Mouse (Mus musculus): ENCODE results near the gene Pitpnm2.

Pitpnm2 gene

DNA sequence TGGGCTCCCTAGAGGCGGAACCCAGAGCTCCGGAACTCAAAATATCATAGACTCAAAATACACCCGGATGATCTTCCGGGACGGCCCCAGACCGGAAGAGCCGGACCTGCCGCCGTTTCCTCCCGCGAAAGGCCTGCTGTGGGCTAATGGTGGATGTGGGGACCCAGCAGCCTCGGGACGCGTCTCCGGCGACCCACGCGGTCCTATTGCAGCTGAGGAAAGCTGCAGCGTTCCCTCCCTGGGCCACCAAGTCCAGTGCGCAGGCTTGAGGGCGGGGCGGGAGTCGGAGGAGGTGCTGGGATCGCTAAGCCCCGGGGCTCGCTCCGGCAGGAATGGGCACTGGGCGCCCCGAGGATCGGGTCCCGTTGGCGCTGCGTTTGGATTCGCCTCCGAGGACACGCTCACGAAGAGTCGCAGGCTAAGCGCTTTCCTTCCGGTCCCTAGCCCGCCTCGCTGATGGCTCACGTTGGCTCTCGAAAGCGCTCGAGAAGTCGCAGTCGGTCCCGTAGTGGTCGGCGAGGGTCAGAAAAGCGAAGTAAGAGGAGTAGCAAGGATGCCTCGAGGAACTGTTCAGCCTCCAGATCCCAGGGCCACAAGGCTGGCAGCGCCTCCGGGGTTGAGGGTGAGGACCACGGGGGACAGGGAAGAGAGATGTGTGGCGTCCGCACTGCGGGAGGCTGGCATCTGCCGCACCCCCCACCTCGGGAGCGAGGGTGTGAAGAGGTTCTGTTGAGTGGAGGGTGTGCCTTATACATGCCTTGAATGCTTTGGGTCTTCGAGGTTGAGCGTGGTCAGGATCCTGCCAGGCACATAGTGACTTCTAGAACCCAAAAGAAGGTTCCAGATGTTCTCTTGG is 133.3 kb downstream of the Pitpnm2 start, which contains the start of gene Arl6ip4:
Arl6ip4 (plus strand) TSS at position 100 of the 856 bp plus-strand sequence.
- peak; percentile 80 for DNase-seq

DNA sequence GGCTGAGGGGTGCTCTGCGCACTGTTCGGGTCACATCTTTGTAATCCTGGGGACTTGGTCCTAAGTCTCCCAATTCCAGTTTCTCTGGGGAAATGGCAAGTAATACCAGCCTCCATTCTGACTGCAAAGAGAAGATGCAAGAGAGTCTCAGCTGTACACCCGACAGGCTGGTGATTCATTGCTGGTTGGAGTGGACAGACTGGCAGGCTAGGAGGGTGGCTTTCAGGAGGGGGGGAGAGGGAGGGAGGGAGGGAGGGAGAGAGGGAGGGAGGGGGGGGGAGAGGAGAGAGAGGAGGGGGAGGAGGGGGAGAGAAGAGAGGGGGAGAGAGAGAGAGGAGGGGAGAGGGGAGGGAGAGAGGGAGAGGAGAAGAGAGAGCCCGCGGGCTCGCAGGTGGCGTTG is 134.0 kb downstream of the Pitpnm2 start:
- DNase-seq = no peak

DNA sequence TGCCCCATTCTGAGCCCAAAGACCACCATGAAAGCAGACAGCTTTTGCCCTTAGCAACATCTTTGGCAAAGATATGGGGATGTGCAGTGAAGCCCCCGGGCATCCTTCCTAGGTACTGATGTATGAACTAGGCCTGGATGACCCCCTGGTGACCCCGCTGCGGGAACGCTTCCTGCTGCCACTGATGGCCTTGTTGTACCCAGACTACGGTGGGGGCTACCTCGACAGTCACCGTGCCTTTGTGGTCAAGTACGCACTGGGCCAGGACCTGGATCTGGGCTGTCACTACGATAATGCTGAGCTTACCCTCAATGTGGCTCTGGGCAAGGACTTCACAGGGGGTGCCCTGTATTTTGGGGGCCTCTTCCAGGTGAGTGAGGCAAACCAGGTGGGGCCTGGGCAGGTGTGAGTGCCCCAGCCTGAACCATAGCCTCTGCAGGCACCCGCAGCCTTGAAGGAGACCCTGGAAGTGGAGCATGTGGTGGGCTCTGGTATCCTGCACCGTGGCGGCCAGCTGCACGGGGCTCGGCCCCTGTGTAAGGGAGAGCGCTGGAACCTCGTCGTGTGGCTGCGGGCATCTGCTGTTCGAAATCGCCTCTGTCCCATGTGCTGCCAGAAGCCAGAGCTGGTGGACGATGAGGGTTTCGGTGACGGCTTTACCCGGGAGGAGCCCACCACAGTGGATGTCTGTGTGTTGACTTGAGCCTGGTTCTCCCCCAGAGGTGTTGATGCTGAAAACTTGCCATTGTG is 135.1 kb downstream of the Pitpnm2 start:
- DNase-seq = no peak

DNA sequence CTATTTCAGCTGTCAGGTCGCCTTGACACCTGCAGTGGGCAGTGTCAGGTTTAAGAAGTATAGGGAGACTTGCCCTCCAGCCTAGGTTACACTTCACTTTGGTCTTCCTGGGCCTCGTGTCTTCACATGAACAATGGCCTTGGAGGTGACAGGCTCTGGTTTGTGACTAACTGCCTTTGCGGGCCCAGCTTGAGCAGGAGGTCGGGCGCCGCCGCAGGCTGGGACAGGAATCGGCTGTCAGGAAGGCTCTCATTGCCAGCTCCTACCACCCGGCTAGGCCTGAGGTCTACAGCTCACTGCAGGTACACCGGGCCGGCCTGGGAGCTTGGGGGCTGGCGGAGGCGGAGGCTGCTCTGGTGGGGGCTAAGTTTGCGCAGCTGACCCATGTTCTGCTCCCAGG is 136.5 kb downstream of the Pitpnm2 start:
- peak; percentile 79 for DNase-seq

DNA sequence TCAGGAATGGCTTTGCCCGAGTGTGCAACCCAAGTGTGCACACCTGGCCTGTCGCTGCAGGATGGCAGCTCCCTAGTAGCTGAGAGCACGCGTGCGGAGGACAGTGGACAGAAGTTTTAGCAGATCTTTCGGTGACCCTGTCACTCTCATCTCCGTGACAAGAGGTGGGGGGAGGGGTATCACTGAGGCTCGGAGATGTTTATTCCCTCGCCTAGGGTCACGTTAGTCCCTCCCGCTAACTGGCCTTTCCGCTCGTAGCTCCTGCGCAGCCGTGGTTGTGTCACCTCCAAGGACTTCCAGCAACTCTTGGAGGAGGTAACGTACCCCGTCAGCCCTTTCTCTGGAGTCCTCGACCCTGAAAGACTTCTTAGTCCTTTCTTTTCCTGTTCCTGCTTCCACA is 137.0 kb downstream of the Pitpnm2 start:
- DNase-seq = no peak

DNA sequence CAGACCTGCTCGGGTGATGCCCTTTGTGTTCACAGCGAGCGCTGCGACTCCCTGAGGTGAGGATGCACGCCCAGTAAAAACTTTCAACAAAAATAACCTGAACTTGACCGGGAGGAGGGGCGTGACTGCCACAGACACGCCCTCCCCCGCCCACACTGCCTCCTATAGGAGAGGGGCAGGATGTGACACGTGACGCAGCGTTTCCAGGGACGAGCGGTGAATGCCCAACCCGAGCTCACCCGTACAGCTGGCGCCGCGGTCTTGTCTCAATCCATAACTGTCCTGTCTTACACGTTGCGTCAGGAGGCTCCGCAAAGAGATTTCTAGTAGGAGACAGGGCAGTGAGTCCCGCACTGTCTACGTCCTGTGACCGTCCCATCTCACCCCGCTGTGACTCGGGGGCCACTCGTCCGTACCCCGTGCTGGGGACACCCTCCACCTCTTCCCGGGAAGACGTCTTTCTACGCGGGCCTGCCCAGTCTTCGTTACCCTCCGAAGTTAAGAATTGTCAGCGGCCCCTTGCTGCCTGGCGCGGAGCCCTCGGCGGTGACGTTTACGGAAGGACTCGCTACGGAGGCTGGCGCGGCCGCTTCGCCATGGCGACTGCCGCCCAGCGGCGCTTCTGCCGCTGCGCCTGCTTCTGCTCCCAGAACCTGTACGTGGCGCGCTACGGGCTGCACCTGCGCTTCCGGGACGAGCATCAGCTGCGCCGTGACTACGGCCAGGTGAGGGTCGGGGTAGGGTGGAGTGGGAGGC is 137.6 kb downstream of the Pitpnm2 start, which contains the start of gene Ogfod2:
Ogfod2 (plus strand) TSS at position 556 of the 756 bp plus-strand sequence.
- DNase-seq = peak; percentile 94

DNA sequence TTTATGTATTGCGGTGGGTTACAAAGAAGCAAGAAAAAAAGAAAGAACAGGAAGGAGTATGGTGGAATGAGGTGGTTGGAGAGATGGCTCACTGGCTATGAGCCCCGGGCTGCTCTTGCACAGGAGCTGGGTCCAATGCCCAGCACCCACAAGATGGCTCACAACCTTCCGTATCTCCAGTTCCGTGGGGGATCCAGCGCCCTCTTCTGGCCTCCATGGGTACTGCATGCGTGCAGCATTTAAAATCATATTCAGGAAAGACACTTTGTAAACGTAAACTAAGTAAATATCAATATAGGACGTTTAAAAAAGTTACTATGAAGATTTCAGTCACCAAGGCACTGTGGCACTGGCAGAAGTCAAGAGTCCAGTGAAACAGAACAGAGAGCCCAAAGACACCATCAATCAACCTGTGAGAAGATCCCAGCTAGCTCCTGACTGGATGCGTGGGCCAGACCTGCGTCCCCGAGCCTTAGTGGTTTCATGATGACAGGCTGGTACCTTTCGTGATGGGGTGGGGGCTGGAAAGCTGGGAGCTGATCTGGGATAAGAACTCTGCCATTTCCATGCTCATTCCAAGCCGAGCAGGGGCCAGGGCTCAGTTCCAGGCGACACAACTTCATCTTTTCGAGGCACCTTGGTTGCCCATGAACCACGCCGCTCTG is 138.4 kb downstream of the Pitpnm2 start:
- DNase-seq = no peak

DNA sequence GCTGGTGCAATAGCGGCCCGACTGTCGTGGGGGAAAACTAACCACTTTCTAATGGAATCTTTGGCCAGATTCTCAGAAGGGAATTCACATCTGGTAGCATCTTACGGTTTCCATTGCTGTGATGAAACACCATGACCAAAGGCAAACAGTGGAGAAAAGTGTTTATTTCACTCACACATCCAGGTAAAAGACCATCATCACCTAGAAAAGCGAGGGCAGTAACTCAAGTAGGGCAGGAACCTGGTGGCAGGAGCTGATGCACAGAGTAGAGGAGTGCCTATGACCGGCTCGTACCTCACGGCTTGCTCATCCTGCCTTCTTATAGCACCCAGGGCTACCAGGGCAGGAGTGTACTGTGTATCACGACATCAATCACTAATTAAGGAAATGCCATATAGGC is 146.0 kb downstream of the Pitpnm2 start:
- DNase-seq = no peak

DNA sequence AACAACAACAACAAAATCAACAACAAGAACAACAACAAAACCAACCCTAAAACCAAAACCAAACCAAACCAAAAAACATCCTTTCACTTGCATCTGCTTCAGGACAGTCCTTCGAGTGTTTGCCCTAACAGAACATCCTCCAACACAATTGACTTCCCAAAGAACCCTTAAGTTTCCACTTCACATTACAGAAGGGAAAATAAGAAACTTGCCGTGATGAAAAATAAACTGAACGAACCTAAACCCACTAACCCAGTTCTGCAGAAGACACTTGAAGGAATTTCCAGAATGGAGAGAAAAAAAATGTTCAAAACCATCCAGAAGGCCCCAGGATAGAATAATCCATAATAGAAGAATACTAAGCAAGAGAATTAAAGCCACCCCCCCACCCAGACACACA is 146.5 kb downstream of the Pitpnm2 start:
- no peak for DNase-seq

DNA sequence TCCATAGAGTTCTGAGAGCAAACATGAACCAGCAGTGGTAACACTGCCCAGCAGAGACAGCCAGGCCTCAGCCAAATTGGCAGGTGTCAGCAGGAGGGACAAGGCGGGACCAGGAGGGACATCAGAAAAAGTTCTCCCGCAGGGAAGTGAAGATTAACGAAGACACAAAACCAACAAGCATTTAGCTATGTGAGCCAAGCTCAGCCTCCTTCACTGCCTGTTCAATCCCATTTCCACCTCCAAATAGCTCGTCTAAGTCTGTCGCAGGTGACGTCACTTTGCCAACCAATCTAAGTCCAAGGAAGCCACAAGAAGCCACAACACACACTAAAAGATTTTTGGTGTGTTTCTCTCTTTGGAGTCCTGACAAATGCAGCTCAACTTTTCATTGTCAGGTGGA is 147.2 kb downstream of the Pitpnm2 start:
- no peak for DNase-seq

DNA sequence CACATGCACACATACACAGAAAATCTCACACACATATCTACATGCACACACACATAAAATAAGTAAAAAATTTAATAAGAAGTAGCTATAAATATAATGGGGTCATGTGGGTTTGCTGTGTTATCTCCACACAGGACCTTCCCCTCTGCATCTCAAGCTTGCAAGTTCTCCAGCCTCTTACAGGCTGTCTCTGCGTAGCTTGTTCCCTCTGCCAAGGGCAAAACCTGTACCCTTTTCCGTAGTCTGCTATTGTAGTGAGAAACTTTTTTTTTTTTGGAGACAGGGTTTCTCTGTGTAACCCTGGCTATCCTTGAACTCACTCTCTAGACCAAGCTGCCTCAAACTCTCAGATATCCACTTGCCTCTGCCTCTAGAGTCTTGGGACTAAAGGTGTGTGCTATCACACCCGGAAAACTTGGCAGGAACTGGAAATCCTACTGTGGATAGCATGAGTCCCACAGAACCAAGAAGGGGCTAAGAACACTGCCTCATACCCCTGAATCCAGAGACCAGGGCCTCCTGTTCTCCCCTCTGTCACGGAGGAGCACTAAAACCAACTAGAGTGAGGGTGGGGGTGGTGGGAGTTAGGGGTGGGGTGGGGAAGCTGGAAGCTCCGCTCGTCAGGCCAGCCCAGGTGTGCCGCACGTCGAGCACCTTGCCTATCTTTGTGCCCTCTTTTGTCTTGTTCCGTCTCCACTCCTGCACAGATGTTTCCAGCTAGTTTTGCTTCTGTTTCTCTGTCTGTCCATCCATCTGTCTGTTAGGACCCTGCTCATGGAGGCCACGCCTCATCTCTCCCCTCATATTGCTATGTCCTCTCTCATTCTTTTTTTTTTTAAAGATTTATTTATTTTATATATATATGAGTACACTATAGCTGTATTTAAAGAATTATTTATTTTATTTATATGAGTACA is 149.2 kb downstream of the Pitpnm2 start:
- DNase-seq = no peak

DNA sequence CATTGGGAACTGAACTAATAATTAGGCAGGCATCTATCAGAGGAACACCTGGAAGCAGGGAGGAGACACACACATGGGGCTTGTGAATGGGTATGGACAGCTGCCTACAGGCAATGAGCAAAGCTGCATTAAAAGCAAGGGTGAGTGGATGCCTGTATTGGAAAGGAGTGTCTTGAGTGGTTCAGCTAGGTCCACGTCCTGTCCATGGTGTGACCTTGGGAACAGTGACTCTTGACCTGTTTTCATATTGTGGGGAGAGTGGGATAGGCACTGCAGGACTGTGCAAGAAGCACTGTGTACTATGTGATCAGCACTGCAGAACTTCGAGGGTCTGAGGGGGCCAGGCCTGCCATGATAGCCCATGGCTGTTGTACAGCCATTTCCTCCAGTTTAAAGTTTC is 150.6 kb downstream of the Pitpnm2 start:
- DNase-seq = no peak

DNA sequence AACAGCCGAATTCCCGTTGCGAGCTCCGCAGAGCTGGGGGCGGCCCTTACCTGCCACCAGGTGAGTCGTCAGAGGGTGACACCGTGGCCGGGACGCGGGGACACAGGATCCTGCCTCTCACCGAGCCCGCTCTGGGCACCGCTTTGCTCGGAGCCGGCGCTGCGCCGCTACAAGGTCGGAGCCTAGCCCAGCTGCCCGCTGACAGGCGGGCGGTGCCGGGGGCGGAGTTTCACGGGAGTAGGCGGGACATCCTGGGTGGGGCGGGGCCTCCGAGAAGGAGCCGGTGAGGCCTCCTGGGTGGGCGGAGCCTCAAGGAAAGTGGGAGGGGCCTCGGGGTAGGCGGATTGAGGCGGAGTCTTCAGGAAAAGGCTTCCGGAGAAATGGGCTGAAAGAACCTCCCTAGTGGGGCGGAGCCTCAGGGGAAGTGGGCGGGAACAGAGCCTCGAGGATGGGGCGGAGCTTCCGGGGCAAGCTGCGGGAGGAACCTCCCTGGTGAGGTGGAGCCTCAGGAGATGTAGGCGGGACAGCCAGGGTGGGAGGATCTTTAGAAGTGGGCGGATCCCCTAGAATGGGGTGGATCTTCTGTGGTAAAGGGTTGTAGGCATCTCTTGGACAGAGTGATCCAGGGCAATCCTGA is 153.8 kb downstream of the Pitpnm2 start, which contains the start of gene Abcb9:
Abcb9 (minus strand) TSS at position 203 of the 637 bp plus-strand sequence.
- DNase-seq = peak; percentile 98

DNA sequence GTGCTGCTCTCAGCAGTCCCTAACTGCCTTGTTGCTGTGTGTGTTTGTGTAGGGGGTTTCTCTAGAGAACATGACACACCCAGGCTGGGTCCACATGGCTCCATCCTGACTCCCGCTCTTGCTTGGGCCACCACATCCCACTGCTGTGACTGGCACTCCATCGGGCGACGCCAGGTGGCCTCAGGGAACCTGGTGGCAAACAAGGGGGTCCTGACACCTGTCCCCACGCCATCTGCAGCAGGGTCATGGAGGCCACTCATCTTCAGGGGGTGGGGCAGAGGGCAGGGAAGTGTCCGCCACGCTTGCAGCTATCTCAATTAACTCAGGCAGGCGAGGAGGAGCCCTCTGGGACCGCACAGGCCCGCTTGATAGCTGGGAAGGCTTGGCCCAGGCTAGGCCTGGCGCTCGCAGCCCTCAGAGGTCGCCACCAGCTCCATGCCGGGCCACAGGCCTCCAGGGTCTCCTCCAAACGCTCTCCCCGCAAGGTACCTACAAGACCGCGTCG is 154.4 kb downstream of the Pitpnm2 start:
- DNase-seq = no peak

DNA sequence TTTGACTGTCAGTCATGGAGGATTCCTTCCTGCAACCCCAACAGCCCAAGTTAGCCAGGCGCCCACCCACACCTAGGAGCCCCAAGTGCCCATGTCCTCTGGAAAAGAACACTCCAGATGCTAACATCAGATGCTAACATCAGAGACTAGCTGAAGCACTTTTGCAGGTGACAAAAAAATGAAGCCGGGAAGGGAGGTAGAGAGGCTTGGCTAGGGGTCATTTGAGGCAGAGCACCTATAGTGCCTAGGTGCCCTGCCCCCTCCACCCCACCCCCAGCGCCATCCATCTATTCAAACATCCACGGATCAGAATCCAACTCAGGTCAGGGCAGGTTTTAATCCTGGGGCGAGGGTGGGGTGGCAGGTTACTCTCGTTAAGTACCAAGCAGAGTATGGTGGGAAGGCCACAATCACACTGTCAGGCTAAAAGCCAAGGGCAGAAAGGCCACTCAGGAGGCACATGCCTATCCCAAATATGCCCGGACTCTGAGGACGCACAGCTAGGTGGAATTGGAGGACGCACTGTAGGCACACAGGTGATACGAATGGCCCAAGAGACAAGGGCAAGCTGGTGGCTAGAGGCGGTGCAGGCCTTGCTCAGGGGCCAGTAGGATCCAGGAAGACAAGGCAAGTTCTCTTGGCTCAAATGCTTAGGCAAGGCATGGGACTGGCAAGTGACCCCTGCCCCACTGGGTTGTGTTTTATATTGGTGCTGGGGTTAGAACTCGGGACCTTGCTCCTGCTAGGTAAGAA is 155.5 kb downstream of the Pitpnm2 start:
- DNase-seq = no peak

DNA sequence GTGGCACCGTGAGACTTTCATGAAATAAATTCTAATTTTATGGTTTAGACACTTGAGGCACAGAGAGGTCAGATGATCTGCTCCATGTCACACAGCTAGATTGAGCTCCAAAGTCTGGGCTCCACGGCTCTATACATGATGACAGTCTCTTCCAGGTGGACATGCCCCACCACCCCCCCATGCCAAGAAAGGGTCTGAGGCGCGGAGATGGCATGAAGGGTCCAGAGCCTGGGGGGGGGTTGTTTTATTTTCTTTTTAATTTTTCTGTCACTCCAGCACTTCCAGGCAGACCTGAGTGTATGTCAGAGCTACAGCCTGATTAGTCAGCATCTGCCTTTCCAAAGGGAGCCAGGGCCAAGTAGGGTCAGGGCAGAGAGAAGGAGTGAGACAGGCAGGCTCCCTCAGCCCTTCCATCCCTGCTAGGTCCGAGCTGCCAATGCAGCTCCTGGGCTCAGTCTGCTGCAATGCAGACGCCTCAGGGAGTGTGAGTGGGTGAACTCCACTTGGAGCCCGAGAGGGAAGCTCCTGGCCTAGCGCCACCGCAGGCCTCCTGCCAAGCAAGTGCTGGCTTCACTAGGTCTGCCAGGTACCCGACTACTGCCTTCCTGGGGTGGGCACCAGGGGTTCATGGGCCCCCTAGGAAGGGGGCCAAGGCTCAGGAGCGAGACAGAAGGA is 156.3 kb downstream of the Pitpnm2 start:
- peak; percentile 88 for DNase-seq

DNA sequence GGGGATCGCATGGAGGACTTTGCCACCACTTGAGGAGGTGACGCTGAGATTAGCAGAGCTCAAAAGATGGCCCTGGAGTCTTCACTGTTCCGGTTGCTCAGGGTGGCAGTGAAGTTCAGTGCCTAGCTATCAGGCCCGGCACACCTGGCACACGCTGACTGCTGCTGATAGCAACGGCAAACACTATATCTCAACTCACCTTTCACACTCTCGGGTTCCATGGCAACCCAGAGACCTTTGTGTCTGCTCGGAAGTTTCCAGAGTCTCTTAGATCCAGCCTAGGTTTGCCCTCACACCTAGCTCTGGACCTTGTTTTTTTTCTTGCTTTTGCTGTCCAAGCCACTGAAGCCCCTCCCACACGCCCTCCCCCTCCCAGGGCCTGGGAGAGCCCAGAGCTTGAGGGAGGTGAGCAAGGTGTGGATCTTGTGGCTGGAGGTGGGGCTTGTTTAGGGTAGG is 157.6 kb downstream of the Pitpnm2 start:
- DNase-seq = no peak

DNA sequence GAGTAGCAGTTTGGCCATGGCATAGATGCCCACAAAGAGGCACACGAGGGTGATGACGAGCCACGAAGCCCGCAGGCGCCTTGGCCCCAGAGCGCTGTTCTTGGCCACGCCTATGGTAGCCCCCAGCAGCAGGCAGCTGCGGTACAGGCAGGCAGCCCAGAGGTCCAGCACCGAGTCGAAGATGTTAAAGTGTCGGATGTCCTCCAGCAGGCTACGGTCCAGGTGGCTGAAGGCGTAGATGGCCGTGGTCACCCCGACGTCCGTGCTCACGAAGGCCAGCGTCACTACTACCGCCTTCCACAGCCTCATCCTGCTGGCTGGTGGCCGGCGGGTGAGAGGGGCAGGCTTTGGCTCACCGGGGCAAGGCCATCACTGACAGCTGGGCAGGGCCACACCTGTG is 159.7 kb downstream of the Pitpnm2 start:
- no peak for DNase-seq

DNA sequence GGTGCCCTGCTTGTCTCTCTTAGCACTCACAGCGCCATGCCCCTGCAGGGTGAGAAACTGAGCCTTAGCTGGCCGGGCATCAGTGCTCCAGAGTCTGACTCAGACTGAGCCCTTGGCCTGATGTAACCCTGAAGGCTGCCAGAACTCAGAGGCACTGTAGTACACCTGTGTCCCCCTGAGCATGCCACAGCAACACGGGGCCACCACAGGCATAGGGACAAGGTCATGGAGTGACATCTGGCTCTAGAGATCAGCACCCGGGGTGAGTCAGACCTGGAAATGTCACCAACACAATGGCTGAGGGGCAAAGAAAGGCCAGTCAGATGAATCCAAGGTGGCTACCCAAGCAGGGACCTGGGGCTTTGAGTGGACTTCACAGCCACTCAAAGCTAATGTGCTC is 162.7 kb downstream of the Pitpnm2 start:
- no peak for DNase-seq

Data from right cerebral cortex, adult 18-20 months (tissue).